Mouse (Mus musculus): ENCODE data around the gene Saa2. TPM values are rescaled to one million over a fixed set of nuclear protein-coding genes. Genes with fewer than 3 reads are reported as not detected.
A peak's percentile ranks its signal among the peaks of the same experiment; 100 is the strongest.

The Saa2 gene
- total RNA-seq, 2 experiments from 2014 or later: not detected

DNA sequence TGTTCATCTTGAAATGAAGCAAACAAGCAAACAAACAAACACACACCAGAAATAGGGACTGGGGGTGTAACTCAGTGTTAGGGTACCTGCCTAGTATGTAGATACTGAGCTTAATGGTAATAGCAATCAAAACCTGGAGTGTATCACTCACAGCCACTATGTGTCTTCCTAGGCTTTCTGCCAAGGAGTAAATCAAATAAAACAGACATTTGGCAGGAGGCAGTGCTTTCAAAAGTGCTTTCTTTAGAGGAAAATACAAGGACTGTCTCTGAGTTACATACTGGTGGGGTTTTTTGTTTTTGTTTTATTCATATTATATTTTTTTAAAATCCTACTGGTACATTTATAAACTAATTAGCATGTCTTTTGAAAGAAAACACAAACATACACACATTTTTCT lies 15.8 kb downstream of the Saa2 start:
- TF ChIP-seq CTCF (IDR thresholded peaks at IDR 0.05): no peak
- no peak overlapping the region for H3K4me3 ChIP-seq
- no peak overlapping the region for H3K27ac ChIP-seq
- intact Hi-C loops (cut with DNase I): no loop called here
- no peak for DNase-seq (ENCODE audit: extremely low spot score in 1 of 2, low spot score in 2 of 2)

DNA sequence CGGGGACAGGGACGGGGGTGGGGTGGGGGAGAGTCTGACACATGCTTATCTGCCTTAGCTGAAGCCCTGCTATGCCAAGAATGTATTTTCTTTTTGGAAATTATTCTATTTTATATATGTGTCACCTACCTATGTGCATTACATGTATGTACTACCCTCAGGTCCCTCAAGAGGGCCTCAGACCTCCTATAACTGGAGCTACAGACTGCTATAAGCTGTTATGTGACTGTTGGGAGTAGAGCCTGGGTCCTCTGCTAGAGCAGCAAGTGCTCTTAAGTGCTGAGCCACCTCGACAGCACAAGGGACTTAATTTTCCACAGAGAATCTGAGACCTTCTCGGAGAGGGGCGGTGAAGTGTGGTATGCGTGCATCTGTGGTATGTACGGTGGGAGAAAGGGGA lies 16.9 kb downstream of the Saa2 start:
- intact Hi-C loops (cut with DNase I): no loop called here
- DNase-seq (ENCODE audit: extremely low spot score in 1 of 2, low spot score in 2 of 2): no peak
- no peak for TF ChIP-seq CTCF (IDR thresholded peaks at IDR 0.05)

DNA sequence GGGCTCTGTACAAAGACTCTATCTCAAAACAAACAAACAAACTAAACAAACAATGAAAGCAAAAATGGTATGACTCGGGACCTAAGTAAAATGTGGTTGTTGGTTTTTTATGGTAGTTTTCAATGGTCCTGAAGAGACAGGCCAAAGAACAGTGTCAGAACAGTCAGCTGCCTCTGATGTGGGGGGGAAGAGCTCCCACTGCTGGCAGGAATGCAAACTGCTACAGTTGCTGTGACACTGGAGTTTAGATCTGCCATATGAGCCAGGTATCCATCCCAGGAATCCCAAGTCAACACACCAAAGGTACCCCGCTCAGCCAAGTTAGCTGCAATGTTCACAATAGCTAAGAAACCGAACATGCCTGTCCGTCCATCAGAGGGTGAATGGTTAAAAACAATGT lies 19.1 kb downstream of the Saa2 start:
- TF ChIP-seq CTCF (IDR thresholded peaks at IDR 0.05): peak; percentile 85
- Histone ChIP-seq H3K4me3 (no peak overlapping the region), H3K27ac (no peak overlapping the region)
- DNase-seq (ENCODE audit: extremely low spot score in 1 of 2, low spot score in 2 of 2): peak; percentile 30 to 52
- intact Hi-C loops (cut with DNase I): loop anchor here (2.0 to 5.0 kb wide), 2 partner anchors 56 to 123 kb away; partner anchors contain the start of gene Saa3

More for the DNA sequence above, 16.9 kb downstream of the Saa2 start:
- Histone ChIP-seq H3K27ac (no peak overlapping the region), H3K4me3 (no peak overlapping the region)

DNA sequence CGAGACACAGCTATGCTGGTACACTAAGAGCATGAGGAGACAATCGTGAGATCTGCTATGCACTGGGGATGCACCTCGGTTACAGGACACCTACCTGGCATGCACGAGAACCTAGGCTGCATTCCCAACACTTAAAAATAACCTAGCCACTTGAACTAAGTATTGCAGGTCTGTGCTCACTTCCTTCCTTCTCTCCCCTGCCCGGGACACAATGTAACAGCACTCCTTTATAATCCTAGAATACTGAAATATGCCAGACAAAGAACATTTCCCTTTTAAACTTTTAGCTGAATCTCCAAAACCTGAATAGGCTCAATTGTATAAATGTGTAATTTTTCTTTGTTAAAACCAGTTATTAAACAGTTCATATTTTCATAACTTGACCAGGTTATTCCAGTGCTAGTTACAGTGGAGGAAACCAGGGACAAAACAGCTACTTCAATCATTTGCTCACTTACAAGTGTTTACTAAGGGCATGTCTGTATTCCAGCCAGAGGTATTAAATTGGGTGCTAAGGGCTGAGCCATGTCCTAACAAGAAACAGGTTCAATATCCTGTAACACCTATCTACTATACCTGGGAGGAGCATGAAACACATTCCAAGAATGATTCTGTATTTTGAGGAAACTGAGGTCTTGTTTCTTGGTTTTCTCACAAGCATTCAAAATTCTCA lies 37.7 kb downstream of the Saa2 start:
- intact Hi-C loops (cut with DNase I): no loop called here
- H3K4me3 ChIP-seq: no peak overlapping the region
- H3K27ac ChIP-seq: no peak overlapping the region
- TF ChIP-seq CTCF (IDR thresholded peaks at IDR 0.05): no peak
- DNase-seq (ENCODE audit: extremely low spot score in 1 of 2, low spot score in 2 of 2): no peak

DNA sequence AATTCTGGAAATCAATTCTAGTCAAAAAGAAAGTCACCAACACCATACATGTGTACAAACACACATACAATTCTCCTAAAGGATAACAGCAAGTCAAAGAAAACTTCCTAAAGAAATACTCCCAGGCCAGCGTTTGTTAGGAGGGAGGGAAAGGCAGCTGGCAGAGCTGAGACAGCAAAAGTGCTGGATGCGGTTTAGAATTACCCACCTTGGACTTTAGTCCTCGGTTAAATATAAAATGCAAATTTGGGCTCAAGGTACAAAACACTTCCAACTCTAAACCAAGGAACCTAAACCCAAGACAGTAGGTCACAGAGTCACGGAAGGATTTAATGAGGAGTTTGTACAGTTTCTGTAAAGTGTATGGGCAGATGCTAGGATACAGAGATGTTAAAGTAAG lies 42.3 kb downstream of the Saa2 start:
- no peak overlapping the region for H3K27ac ChIP-seq
- H3K4me3 ChIP-seq: no peak overlapping the region
- intact Hi-C loops (cut with DNase I): no loop called here
- no peak for DNase-seq (ENCODE audit: extremely low spot score in 1 of 2, low spot score in 2 of 2)
- TF ChIP-seq CTCF (IDR thresholded peaks at IDR 0.05): no peak

DNA sequence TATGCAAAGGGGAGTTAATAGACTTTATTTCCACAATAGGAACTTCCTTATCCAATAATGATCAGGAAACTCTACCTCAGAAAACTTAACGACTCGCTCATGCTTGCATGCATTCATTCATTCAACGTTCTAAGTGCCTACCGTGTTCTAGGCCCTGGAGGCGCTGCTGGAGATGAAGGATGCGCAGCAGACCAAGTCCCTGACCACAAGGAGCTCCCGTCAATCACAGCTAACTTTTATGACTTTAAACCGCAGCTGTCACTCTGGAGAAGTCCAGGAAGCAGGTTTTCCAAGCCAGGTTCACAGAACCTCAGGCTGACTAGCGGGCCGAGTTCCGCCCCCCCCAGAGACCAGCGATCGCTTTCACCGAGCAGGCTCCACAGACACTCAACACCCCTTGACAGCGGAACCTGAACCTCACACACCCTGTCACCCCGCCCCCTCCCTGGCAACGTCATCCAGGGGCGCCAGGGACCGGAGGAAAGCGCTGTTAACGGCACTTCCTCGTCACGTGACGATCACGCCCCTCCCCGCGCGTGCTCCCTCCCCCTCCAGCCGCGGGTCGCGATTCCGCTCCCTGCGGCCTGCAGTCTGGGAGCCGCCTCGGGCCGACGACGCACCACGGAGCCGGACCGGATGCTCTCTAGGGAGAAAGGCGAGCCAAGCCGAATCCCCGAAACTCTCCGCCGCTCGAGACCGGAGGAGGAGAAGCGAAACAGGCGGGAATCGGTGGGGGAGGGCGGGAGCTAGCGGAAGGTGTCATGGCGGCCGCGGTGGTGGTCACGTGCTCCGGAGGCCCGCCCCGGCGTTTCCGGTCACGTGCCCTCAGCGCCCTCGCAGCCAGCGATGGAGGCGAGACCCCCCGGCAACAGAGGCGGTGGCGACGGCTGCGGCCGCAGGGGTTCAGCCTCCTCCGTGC lies 44.0 kb downstream of the Saa2 start, which contains the start of the genes Hps5 and Gtf2h1:
Hps5 (minus strand) TSS at position 778 of the 919 bp plus-strand sequence.
Gtf2h1 (plus strand) TSS at position 817 of the 919 bp plus-strand sequence.
- TF ChIP-seq CTCF (IDR thresholded peaks at IDR 0.05): no peak; the same call in 1 of the 2 replicates

DNA sequence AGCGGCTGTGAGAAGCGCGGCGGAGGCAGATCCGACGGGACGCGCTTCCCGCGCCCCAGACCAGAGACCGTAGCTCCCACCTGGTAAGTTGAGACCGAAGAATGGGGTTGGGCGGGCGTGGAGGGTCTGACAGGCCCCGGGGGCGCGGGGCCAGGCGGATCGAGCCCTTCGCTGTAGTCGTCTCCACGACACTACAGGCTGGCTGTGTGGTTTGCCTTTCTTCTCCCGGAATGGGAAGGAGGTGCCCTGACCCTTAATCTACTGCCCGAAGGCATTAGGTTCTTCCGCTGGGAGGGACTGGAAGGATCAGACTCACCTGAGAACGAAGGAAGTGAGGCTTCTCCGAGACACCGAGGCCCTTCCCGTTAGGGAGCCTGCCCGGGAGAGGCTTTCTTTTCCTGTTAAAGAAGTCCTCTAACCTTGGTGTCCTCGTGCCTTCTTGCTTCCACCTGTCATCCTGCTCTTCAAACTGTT lies 44.7 kb downstream of the Saa2 start:
- Histone ChIP-seq H3K27ac (peak overlapping the region; percentile 99), H3K4me3 (peak overlapping the region; percentile 92)
- intact Hi-C loops (cut with DNase I): loop anchor here (5.0 kb wide), 2 partner anchors 51 to 211 kb away; partner anchors contain the start of gene Spty2d1
- TF ChIP-seq CTCF (IDR thresholded peaks at IDR 0.05): no peak
- DNase-seq (ENCODE audit: extremely low spot score in 1 of 2, low spot score in 2 of 2): no peak

More for the DNA sequence above, 44.0 kb downstream of the Saa2 start, which contains the start of the genes Hps5 and Gtf2h1:
- peak; percentile 97 to 98 for DNase-seq (ENCODE audit: extremely low spot score in 1 of 2, low spot score in 2 of 2)
- peak within 1 kb of the TSS; percentile 92 for H3K4me3 ChIP-seq
- intact Hi-C loops (cut with DNase I): loop anchor here (5.0 kb wide), 2 partner anchors 52 to 212 kb away; partner anchors contain the start of gene Spty2d1
- peak within 1 kb of the TSS; percentile 99 for H3K27ac ChIP-seq

DNA sequence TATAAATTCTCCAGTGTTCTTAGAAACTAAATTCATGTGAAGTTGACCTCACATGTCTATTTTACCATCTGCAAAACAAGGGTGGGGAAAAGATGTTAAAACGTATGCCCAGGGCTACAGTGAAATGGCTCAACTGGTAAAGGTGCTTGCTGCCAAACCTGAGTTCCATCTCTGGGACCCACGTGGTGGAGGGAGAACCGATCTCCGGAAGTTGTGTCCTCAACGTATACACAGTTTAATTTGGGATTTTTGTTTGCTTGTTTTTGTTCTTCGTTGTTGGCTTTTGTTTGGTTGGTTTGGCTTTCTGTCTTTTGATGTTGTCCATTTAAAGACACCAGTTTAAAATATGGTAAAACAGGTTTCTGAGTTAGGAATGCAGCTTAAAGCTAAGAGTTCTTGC lies 45.2 kb downstream of the Saa2 start:
- peak overlapping the region; percentile 92 for H3K4me3 ChIP-seq
- TF ChIP-seq CTCF (IDR thresholded peaks at IDR 0.05): no peak
- no peak overlapping the region for H3K27ac ChIP-seq
- intact Hi-C loops (cut with DNase I): loop anchor here (5.0 kb wide), 2 partner anchors 51 to 211 kb away; partner anchors contain the start of gene Spty2d1
- DNase-seq (ENCODE audit: extremely low spot score in 1 of 2, low spot score in 2 of 2): no peak

Other genes starting within 250 kb of the Saa2 start
- 10 to 100 TPM; 74.5 to 77.3 TPM for gene Sergef, start 112.0 kb upstream of the Saa2 start, total RNA-seq (2021)
- gene Tph1, start 79.3 kb upstream of the Saa2 start, total RNA-seq (2021): not detected
- 1 to 10 TPM; 8.8 to 9.3 TPM for gene Saal1, start 41.1 kb upstream of the Saa2 start, total RNA-seq (2021)
- not detected for gene Saa3, start 36.1 kb upstream of the Saa2 start, total RNA-seq (2021)
- gene Saa4, start 19.2 kb upstream of the Saa2 start, total RNA-seq (2021): not detected
- not detected for gene Saa1, start 8.8 kb upstream of the Saa2 start, total RNA-seq (2021)
- 10 to 100 TPM; 14.6 to 16.8 TPM for gene Hps5, start 44.3 kb downstream of the Saa2 start, total RNA-seq (2021)
- 10 to 100 TPM; 34.3 to 36.4 TPM for gene Gtf2h1, start 44.3 kb downstream of the Saa2 start, total RNA-seq (2021)
- 100 to 1,000 TPM; 342 to 356 TPM for gene Ldha, start 89.7 kb downstream of the Saa2 start, total RNA-seq (2021)
- gene Ldhc, start 109.4 kb downstream of the Saa2 start, total RNA-seq (2021): not detected
- gene Tsg101, start 168.2 kb downstream of the Saa2 start, total RNA-seq (2021): 10 to 100 TPM; 74.9 to 76.2 TPM
- gene Uevld, start 206.7 kb downstream of the Saa2 start, total RNA-seq (2021): 10 to 100 TPM; 11.7 to 13.2 TPM
- gene Gm9999, start 231.8 kb downstream of the Saa2 start, total RNA-seq (2021): not detected